Mouse (Mus musculus): ENCODE data around the gene Cep55. TPM values are rescaled to one million over a fixed set of nuclear protein-coding genes. Genes with fewer than 3 reads are reported as not detected.
A peak's percentile ranks its signal among the peaks of the same experiment; 100 is the strongest.

Cep55 gene
- polyA plus RNA-seq, 1 experiment from 2014 or later, result 8.2 TPM

DNA sequence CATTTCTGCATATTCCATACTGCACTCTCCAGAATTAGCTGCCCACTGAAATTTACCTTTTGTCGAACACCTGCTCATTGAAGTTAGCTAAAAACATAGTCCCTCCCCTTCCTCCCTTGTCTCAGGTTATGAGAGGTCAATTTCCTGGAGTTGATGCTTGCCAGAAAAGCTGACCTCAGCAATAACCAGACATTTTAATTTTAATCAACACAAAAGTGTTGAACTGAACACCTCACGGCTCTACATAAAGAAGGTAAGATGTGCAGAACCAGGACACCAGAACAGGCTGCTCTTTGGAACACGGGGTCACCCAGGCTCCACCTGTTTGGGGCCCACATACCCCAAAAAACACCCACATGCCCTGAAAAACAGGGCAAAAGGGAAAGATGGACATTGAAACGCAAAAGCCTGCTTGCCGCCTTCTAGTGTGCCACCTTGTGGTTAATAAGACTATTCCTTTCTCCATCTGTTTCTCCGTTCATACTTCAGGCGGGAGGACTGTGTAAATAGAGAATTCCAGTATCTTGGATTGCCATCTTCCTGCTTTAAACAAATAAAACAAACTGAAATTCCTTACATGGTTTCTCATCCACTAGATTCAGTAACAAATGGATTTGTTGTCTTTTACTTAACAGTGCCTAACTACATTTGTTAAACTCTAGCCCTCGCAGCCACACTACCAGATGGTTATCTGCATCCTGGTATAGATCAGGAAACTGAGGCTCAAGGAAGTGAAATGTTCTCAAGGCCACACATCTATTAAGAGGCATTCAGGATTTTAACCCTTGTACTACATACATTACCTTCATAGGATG, 1.4 kb upstream of the Cep55 start:
- Histone ChIP-seq H3K27me3 (0 out of 2 replicates have a peak, but pooled peaks cover 3% of the 10 kb centered on the region), H3K27ac (no peak overlapping the region), H3K4me1 (replicated peaks) (peaks cover 19% of the 10 kb centered on the region), H3K4me2 (peak overlapping the region; percentile 60), H3K36me3 (no peaks in the 10 kb centered on the region), H3K9ac (peak overlapping the region; percentile 55; the same call in 1 of the 2 replicates), H3K4me3 (peak overlapping the region; percentile 68), H3K9me3 (no peaks in the 10 kb centered on the region)
- ATAC-seq (ENCODE audit: low FRiP score), result no peak
- 33% methylated on average over 8 of the region's 8 CpGs for WGBS

GRCm38 (mm10) chr19:38054149-38054719, 577 bp upstream of the Cep55 start:
- H3K9me3 ChIP-seq, result no peaks in the 10 kb centered on the region
- peak overlapping the region; percentile 68 for H3K4me3 ChIP-seq
- H3K27ac ChIP-seq, result peak overlapping the region; percentile 8
- no peaks in the 10 kb centered on the region for H3K36me3 ChIP-seq
- under 1% methylated on average over 23 of the region's 23 CpGs for WGBS
- ATAC-seq (ENCODE audit: low FRiP score), result peak; percentile 95
- H3K4me1 ChIP-seq (replicated peaks), result peaks cover 19% of the 10 kb centered on the region
- H3K9ac ChIP-seq, result peak overlapping the region; percentile 55
- H3K27me3 ChIP-seq, result 0 out of 2 replicates have a peak, but pooled peaks cover 3% of the 10 kb centered on the region
- H3K4me2 ChIP-seq, result peak overlapping the region; percentile 60

GRCm38 (mm10) chr19:38055798-38056197, 987 bp downstream of the Cep55 start:
- ATAC-seq (ENCODE audit: low FRiP score), result no peak
- H3K36me3 ChIP-seq, result peaks cover 6% of the 10 kb centered on the region
- peak overlapping the region; percentile 92 for H3K4me2 ChIP-seq
- H3K4me1 ChIP-seq (replicated peaks), result peaks cover 19% of the 10 kb centered on the region
- H3K4me3 ChIP-seq, result peak overlapping the region; percentile 68
- H3K9ac ChIP-seq, result no peak overlapping the region
- H3K27me3 ChIP-seq, result 0 out of 2 replicates have a peak, but pooled peaks cover 3% of the 10 kb centered on the region
- H3K27ac ChIP-seq, result no peak overlapping the region
- H3K9me3 ChIP-seq, result no peaks in the 10 kb centered on the region
- 22% methylated on average over 6 of the region's 6 CpGs for WGBS

- peaks cover 6% of the 10 kb centered on the region for H3K36me3 ChIP-seq
- 51% methylated on average over 3 of the region's 3 CpGs for WGBS
- 0 out of 2 replicates have a peak, but pooled peaks cover 3% of the 10 kb centered on the region for H3K27me3 ChIP-seq
- no peak overlapping the region for H3K27ac ChIP-seq
- H3K4me3 ChIP-seq, result peak overlapping the region; percentile 68; the same call in 1 of the 2 replicates
- peaks cover 19% of the 10 kb centered on the region for H3K4me1 ChIP-seq (replicated peaks)
- no peak overlapping the region for H3K9ac ChIP-seq
- no peaks in the 10 kb centered on the region for H3K9me3 ChIP-seq
- peak overlapping the region; percentile 92; the same call in 1 of the 2 replicates for H3K4me2 ChIP-seq
- no peak for ATAC-seq (ENCODE audit: low FRiP score)
These were observed 1.5 kb downstream of the Cep55 start for GRCm38 (mm10) chr19:38056276-38056675.

DNA sequence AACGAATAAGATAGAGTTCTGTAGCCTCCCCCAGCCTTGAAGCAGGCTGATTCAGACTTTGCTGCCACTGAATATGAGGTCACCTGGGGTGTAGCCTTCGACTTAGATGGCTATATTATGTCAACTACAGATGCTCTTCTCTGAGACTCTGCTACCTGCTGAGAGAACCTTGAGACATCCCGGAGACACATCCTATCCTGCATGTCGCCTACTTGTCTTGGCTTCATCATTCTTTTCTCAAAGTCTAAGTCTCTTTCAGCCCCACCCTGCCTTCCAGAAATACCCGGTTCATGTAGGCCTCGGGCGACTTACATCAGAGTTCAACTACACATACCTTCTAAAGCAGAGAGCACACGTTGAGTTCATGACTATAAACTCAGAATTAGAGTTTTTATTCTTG, 2.1 kb downstream of the Cep55 start:
- Histone ChIP-seq H3K9me3 (no peaks in the 10 kb centered on the region), H3K4me3 (no peak overlapping the region), H3K9ac (no peak overlapping the region), H3K4me2 (no peak overlapping the region), H3K27ac (no peak overlapping the region), H3K36me3 (peaks cover 6% of the 10 kb centered on the region), H3K27me3 (0 out of 2 replicates have a peak, but pooled peaks cover 3% of the 10 kb centered on the region), H3K4me1 (replicated peaks) (peaks cover 19% of the 10 kb centered on the region)
- ATAC-seq (ENCODE audit: low FRiP score), result no peak
- WGBS, result 89% methylated on average over 8 of the region's 8 CpGs

DNA sequence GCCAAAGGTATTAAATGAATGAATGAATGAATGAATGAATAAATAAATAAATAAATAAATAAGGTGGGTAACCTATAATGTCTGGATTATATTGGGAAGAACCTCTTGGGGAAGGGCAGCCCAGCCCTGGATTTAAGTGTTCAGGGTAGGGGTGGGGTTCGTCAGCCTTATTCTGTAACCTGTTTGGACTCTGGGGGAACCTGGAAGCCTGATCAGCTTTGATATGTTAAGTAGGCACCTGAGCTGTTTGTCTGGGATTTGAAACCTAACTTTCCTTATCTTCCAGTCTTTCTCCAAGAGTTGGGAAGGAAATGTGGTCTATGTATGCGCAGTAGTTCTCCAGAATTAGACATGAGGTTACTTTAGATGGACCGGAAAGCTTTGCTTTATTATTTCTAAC, 8.4 kb downstream of the Cep55 start:
- Histone ChIP-seq H3K27ac (no peak overlapping the region), H3K9ac (no peak overlapping the region), H3K4me2 (no peak overlapping the region), H3K4me3 (no peak overlapping the region), H3K4me1 (replicated peaks) (no peaks in the 10 kb centered on the region), H3K9me3 (no peaks in the 10 kb centered on the region), H3K27me3 (no peaks in the 10 kb centered on the region), H3K36me3 (peaks cover 6% of the 10 kb centered on the region)
- ATAC-seq (ENCODE audit: low FRiP score), result no peak
- 87% methylated on average over 3 of the region's 3 CpGs for WGBS

GRCm38 (mm10) chr19:38064051-38064450, 9.2 kb downstream of the Cep55 start:
- ATAC-seq (ENCODE audit: low FRiP score), result no peak
- 97% methylated on average over 1 of the region's 1 CpGs for WGBS

DNA sequence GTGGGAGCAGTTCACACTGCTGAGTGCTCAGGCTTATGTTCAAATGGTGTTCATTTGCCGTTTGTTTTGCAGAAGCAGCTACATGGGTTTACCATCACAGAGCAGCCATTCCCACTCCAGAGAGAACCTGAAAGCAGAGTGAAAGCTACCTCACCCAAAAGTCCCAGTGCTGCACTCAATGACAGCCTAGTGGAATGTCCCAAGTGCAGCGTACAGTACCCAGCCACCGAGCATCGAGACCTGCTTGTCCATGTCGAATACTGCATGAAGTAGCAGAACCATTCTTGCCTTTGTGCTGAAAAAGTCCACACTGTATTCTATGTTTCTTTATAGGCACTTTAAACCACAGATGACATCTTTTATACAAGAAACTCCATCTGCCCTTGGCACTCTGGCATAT, 18.4 kb downstream of the Cep55 start:
- WGBS, result 93% methylated on average over 5 of the region's 5 CpGs
- H3K27me3 ChIP-seq, result no peaks in the 10 kb centered on the region
- H3K4me3 ChIP-seq, result no peak overlapping the region
- peaks cover 17% of the 10 kb centered on the region for H3K36me3 ChIP-seq
- no peak for ATAC-seq (ENCODE audit: low FRiP score)
- H3K4me1 ChIP-seq (replicated peaks), result no peaks in the 10 kb centered on the region
- no peak overlapping the region for H3K9ac ChIP-seq
- H3K27ac ChIP-seq, result no peak overlapping the region
- no peak overlapping the region for H3K4me2 ChIP-seq
- H3K9me3 ChIP-seq, result no peaks in the 10 kb centered on the region

More at GRCm38 (mm10) chr19:38064051-38064450, 9.2 kb downstream of the Cep55 start:
- no peak overlapping the region for H3K4me3 ChIP-seq
- peaks cover 6% of the 10 kb centered on the region for H3K36me3 ChIP-seq
- H3K9ac ChIP-seq, result no peak overlapping the region
- no peak overlapping the region for H3K4me2 ChIP-seq
- no peaks in the 10 kb centered on the region for H3K9me3 ChIP-seq
- H3K27ac ChIP-seq, result no peak overlapping the region
- no peaks in the 10 kb centered on the region for H3K27me3 ChIP-seq
- H3K4me1 ChIP-seq (replicated peaks), result no peaks in the 10 kb centered on the region

DNA sequence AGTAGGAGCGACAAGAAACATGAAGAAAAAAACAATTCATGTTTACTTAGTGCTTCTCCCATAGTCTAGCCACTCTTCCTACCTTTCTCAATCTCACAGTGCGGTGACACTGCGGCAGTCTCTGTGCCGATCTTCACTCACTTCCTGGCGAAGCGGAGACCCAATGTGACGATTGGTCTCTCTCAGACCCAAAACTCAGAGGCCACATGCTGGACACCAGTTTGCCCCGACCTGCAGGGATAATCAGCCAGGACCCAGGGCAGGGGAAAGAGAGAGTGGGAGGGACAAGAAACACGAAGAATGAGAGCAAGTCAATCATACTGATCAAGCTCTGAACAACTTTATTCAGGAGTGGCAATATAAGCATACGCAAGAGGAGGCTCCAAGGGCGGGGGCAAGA, 20.2 kb downstream of the Cep55 start:
- no peak for ATAC-seq (ENCODE audit: low FRiP score)
- no peaks in the 10 kb centered on the region for H3K4me1 ChIP-seq (replicated peaks)
- H3K36me3 ChIP-seq, result peaks cover 17% of the 10 kb centered on the region
- no peaks in the 10 kb centered on the region for H3K27me3 ChIP-seq
- 84% methylated on average over 11 of the region's 11 CpGs for WGBS
- H3K4me2 ChIP-seq, result no peak overlapping the region
- H3K9ac ChIP-seq, result no peak overlapping the region
- no peak overlapping the region for H3K27ac ChIP-seq
- H3K9me3 ChIP-seq, result no peaks in the 10 kb centered on the region
- H3K4me3 ChIP-seq, result no peak overlapping the region

DNA sequence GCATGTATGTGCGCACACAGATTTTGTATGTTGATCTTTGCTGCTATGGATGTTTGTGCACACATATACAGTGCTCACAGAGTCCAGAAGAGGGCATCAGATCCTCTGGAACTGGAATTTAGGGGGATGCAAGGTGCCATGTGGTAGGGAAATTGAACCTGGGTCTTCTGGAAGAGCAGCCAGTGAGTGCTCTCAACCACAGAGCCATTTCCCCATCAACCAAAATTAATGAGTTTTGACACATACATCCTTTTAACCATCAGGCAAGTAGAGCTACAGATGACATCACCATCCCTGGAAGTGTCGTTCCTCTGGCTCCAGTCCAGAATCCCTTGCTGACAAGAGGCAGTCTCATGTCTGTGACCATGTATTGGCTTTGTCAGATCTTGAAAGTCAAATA, 21.4 kb downstream of the Cep55 start:
- H3K27ac ChIP-seq, result no peak overlapping the region
- no peak overlapping the region for H3K4me2 ChIP-seq
- 84% methylated on average over 2 of the region's 2 CpGs for WGBS
- H3K9ac ChIP-seq, result no peak overlapping the region
- H3K4me3 ChIP-seq, result no peak overlapping the region
- H3K36me3 ChIP-seq, result peaks cover 10% of the 10 kb centered on the region
- ATAC-seq (ENCODE audit: low FRiP score), result no peak
- H3K9me3 ChIP-seq, result no peaks in the 10 kb centered on the region
- H3K27me3 ChIP-seq, result no peaks in the 10 kb centered on the region
- no peaks in the 10 kb centered on the region for H3K4me1 ChIP-seq (replicated peaks)

GRCm38 (mm10) chr19:38077851-38078540, 23.2 kb downstream of the Cep55 start:
- WGBS, result 84% methylated on average over 3 of the region's 3 CpGs
- Histone ChIP-seq H3K9me3 (no peaks in the 10 kb centered on the region), H3K4me1 (replicated peaks) (no peaks in the 10 kb centered on the region), H3K9ac (no peak overlapping the region), H3K27me3 (no peaks in the 10 kb centered on the region), H3K4me3 (no peak overlapping the region), H3K27ac (no peak overlapping the region), H3K4me2 (no peak overlapping the region), H3K36me3 (peaks cover 2% of the 10 kb centered on the region; the same call in 1 of the 2 replicates)
- ATAC-seq (ENCODE audit: low FRiP score), result no peak

DNA sequence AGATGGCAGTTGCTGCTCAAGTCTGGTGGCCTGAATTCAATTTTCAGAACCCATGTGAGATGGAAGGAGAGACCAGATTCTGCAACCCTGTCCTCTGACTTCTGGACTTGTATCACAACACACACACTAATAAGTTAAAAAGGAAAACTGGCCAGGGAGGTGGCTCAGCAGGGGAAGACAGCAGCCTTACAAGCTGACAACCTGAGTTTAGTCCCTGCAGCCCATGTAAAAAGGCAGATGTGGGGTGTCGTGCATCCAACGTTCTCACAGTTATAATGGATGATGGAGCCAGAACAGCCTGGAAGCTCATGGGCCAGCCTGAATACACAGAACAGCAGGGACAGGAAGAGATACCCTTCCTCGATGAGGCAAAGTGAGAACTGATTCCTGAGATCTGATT, 26.6 kb downstream of the Cep55 start:
- Histone ChIP-seq H3K9ac (no peak overlapping the region), H3K4me1 (replicated peaks) (no peaks in the 10 kb centered on the region), H3K9me3 (no peaks in the 10 kb centered on the region), H3K36me3 (no peaks in the 10 kb centered on the region), H3K27me3 (no peaks in the 10 kb centered on the region), H3K27ac (no peak overlapping the region), H3K4me3 (no peak overlapping the region), H3K4me2 (no peak overlapping the region)
- ATAC-seq (ENCODE audit: low FRiP score), result no peak
- WGBS, result 73% methylated on average over 3 of the region's 3 CpGs

Data from hindbrain, embryonic 13.5 days (tissue).